Mouse (Mus musculus) lung, postnatal 0 days (tissue): ENCODE measurements around the gene Gm37240. TPM values are rescaled to one million over a fixed set of nuclear protein-coding genes. Genes with fewer than 3 reads are reported as not detected.

Experiments used
- ATAC-seq: fragments of 200-750 bp; cut with Nextera tagmentation; 2 replicates; pipeline ENCODE4 v1.8.0; 2017; ENCODE audit warnings: moderate library complexity
- DNase-seq: peaks from one replicate; pipeline ENCODE4 v3.0.0-alpha.2; 2016; ENCODE audit warnings: low spot score
- H3K27ac ChIP-seq: fragments of 300-500 bp; sonication (generic); 2 replicates; pipeline ENCODE4 v1.5.1; 2014; ENCODE audit warnings: antibody characterized with exemption, mild to moderate bottlenecking, low read length, mixed read lengths
- H3K27me3 ChIP-seq: fragments of 300-500 bp; sonication (generic); replicated peaks from 2 replicates; pipeline ENCODE4 v1.6.1; 2014; ENCODE audit warnings: low read length, mixed read lengths; ENCODE audit not compliant: insufficient read depth
- H3K36me3 ChIP-seq: fragments of 300-500 bp; sonication (generic); 2 replicates; pipeline ENCODE4 v1.6.1; 2014; ENCODE audit warnings: low read length, mixed read lengths; ENCODE audit not compliant: insufficient read depth
- H3K4me1 ChIP-seq: fragments of 300-500 bp; sonication (generic); 2 replicates; pipeline ENCODE4 v1.6.1; 2014; ENCODE audit warnings: antibody characterized with exemption, low read depth, low read length, mixed read lengths; ENCODE audit not compliant: insufficient read depth
- H3K4me2 ChIP-seq: fragments of 300-500 bp; sonication (generic); replicated peaks from 2 replicates; pipeline ENCODE4 v1.6.1; 2014; ENCODE audit warnings: low read depth, mild to moderate bottlenecking, low read length, moderate library complexity, mixed read lengths
- H3K4me3 ChIP-seq: fragments of 300-500 bp; sonication (generic); 2 replicates; pipeline ENCODE4 v1.5.1; 2014; ENCODE audit warnings: low read depth, low read length
- H3K9ac ChIP-seq: fragments of 300-500 bp; sonication (generic); replicated peaks from 2 replicates; pipeline ENCODE4 v1.6.1; 2014; ENCODE audit warnings: low read depth, mild to moderate bottlenecking
- H3K9me3 ChIP-seq: fragments of 300-500 bp; sonication (generic); 2 replicates; pipeline ENCODE4 v1.6.1; 2016; ENCODE audit warnings: low read length, mixed read lengths
- CTCF ChIP-seq: IDR thresholded peaks from 2 replicates; pipeline ENCODE4 v1.5.1; 2016; ENCODE audit warnings: antibody characterized with exemption, mild to moderate bottlenecking
- EP300 ChIP-seq: IDR thresholded peaks from 2 replicates; pipeline ENCODE4 v1.6.1; 2016; ENCODE audit warnings: antibody characterized with exemption, mild to moderate bottlenecking, control low read depth
- WGBS: fragments of 180-500 bp; shearing (Covaris S2); extraction: QIAGEN DNeasy Blood & Tissue Kit; methylation state at CpG from one replicate; pipeline ENCODE4 v1.1.7; 2014; 5-methylcytosine and 5-hydroxymethylcytosine counted together
- polyA plus RNA-seq: library from polyadenylated mRNA; unstranded; fragments of >200 nt; fragmentation: Nextera tagmentation; extraction: Ambion mirVana; gene quantifications from 2 replicates; pipeline ENCODE4 v1.2.1, GENCODE M21; 2015

The Gm37240 gene
- polyA plus RNA-seq, 1 experiment from 2014 or later: 8.9 TPM

GRCm38 (mm10) chr3:84980158-84980557 is 907.2 kb downstream of the Gm37240 start:
- H3K9me3 ChIP-seq: no peaks in the 10 kb centered on the region
- no peaks in the 10 kb centered on the region for H3K27me3 ChIP-seq
- no peak overlapping the region for H3K4me2 ChIP-seq
- no peak for ATAC-seq
- no peak for TF ChIP-seq EP300
- TF ChIP-seq CTCF: no peak
- H3K4me1 ChIP-seq: no peaks in the 10 kb centered on the region
- no peak overlapping the region for H3K27ac ChIP-seq
- DNase-seq: no peak
- H3K36me3 ChIP-seq: no peaks in the 10 kb centered on the region
- 92% methylated on average over 2 of the region's 2 CpGs for WGBS
- H3K4me3 ChIP-seq: no peak overlapping the region
- H3K9ac ChIP-seq: no peak overlapping the region

- Histone ChIP-seq H3K27ac (no peak overlapping the region), H3K9ac (no peak overlapping the region), H3K9me3 (no peaks in the 10 kb centered on the region), H3K4me3 (no peak overlapping the region), H3K4me2 (no peak overlapping the region), H3K4me1 (no peaks in the 10 kb centered on the region), H3K27me3 (no peaks in the 10 kb centered on the region), H3K36me3 (no peaks in the 10 kb centered on the region)
- TF ChIP-seq EP300 (no peak), CTCF (no peak)
- WGBS: 89% methylated on average over 11 of the region's 11 CpGs
- no peak for DNase-seq
- no peak for ATAC-seq
Observed at GRCm38 (mm10) chr3:84978676-84979075, 908.6 kb downstream of the Gm37240 start.

GRCm38 (mm10) chr3:84974193-84974592 is 913.1 kb downstream of the Gm37240 start:
- ATAC-seq (no peak), DNase-seq (no peak)
- WGBS: 93% methylated on average over 9 of the region's 9 CpGs
- no peaks in the 10 kb centered on the region for H3K27me3 ChIP-seq
- TF ChIP-seq EP300: no peak
- H3K9ac ChIP-seq: no peak overlapping the region
- no peaks in the 10 kb centered on the region for H3K4me1 ChIP-seq
- H3K4me2 ChIP-seq: no peak overlapping the region
- H3K9me3 ChIP-seq: no peaks in the 10 kb centered on the region
- H3K4me3 ChIP-seq: no peak overlapping the region
- H3K27ac ChIP-seq: no peak overlapping the region
- H3K36me3 ChIP-seq: no peaks in the 10 kb centered on the region; the same call in 1 of the 2 replicates

- Histone ChIP-seq H3K4me2 (no peak overlapping the region), H3K36me3 (peaks cover under 1% of the 10 kb centered on the region; the same call in 1 of the 2 replicates), H3K27ac (no peak overlapping the region), H3K27me3 (no peaks in the 10 kb centered on the region), H3K9ac (no peak overlapping the region), H3K9me3 (no peaks in the 10 kb centered on the region), H3K4me3 (no peak overlapping the region), H3K4me1 (no peaks in the 10 kb centered on the region)
- TF ChIP-seq CTCF (no peak), EP300 (no peak)
- ATAC-seq: no peak
- WGBS: 88% methylated on average over 2 of the region's 2 CpGs
- DNase-seq: no peak
Observed at GRCm38 (mm10) chr3:84972881-84973280, 914.4 kb downstream of the Gm37240 start.

- WGBS: 68% methylated on average over 5 of the region's 5 CpGs
- Histone ChIP-seq H3K4me3 (no peak overlapping the region), H3K27ac (no peak overlapping the region), H3K9me3 (no peaks in the 10 kb centered on the region), H3K4me1 (no peaks in the 10 kb centered on the region), H3K36me3 (peaks cover 6% of the 10 kb centered on the region; the same call in 1 of the 2 replicates), H3K9ac (no peak overlapping the region), H3K27me3 (no peaks in the 10 kb centered on the region), H3K4me2 (no peak overlapping the region)
- TF ChIP-seq EP300 (no peak), CTCF (no peak)
- DNase-seq (no peak), ATAC-seq (no peak)
Observed at GRCm38 (mm10) chr3:84971561-84971960, 915.8 kb downstream of the Gm37240 start.

- ATAC-seq (no peak), DNase-seq (no peak)
- no peaks in the 10 kb centered on the region for H3K4me1 ChIP-seq
- H3K27ac ChIP-seq: no peak overlapping the region
- 89% methylated on average over 4 of the region's 4 CpGs for WGBS
- H3K36me3 ChIP-seq: peaks cover 6% of the 10 kb centered on the region; the same call in 1 of the 2 replicates
- no peak overlapping the region for H3K4me2 ChIP-seq
- H3K27me3 ChIP-seq: no peaks in the 10 kb centered on the region
- H3K9me3 ChIP-seq: no peaks in the 10 kb centered on the region
- no peak overlapping the region for H3K4me3 ChIP-seq
- H3K9ac ChIP-seq: no peak overlapping the region
- TF ChIP-seq CTCF: no peak
- no peak for TF ChIP-seq EP300
Observed at GRCm38 (mm10) chr3:84967364-84967763, 920.0 kb downstream of the Gm37240 start.

- no peak for TF ChIP-seq CTCF
- 93% methylated on average over 5 of the region's 5 CpGs for WGBS
- H3K36me3 ChIP-seq: peaks cover 6% of the 10 kb centered on the region; the same call in 1 of the 2 replicates
Observed at GRCm38 (mm10) chr3:84965156-84965555, 922.2 kb downstream of the Gm37240 start.

More at GRCm38 (mm10) chr3:84965156-84965555, 922.2 kb downstream of the Gm37240 start:
- no peak overlapping the region for H3K4me2 ChIP-seq
- no peaks in the 10 kb centered on the region for H3K4me1 ChIP-seq
- DNase-seq (no peak), ATAC-seq (no peak)
- H3K4me3 ChIP-seq: no peak overlapping the region
- no peaks in the 10 kb centered on the region for H3K9me3 ChIP-seq
- no peak overlapping the region for H3K27ac ChIP-seq
- no peaks in the 10 kb centered on the region for H3K27me3 ChIP-seq
- no peak overlapping the region for H3K9ac ChIP-seq
